Mouse (Mus musculus) gonadal fat pad, adult 2 months (tissue): ENCODE results near the gene Dync1li1. TPM values are rescaled to one million over a fixed set of nuclear protein-coding genes. Genes with fewer than 3 reads are reported as not detected.
A peak's percentile ranks its signal among the peaks of the same experiment; 100 is the strongest.
"Not testable (repeated sequence)": the region's sequence is repeated elsewhere in the genome, so short reads cannot be mapped to it uniquely, and the experiment has no call there.

Experiments used
- DNase-seq: peaks from one replicate; pipeline ENCODE4 v3.0.0-alpha.2; 2012; ENCODE audit warnings: low read depth
- polyA plus RNA-seq: library from polyadenylated mRNA; depleted of rRNA; stranded (reverse); fragments of >200 nt; gene quantifications from 2 replicates; pipeline ENCODE4 v1.2.3, GENCODE M21; 2012; rRNA removed

The Dync1li1 gene
- polyA plus RNA-seq = 14.7 and 18.8 TPM in 2 replicates

GRCm38 (mm10) chr9:114688252-114688952 is at the start of gene Dync1li1:
TSS of gene Dync1li1 (plus strand) at chr9:114688790.
- DNase-seq = peak; percentile 56

GRCm38 (mm10) chr9:114639186-114639748 is 49.3 kb upstream of the Dync1li1 start:
- DNase-seq = no peak

DNA sequence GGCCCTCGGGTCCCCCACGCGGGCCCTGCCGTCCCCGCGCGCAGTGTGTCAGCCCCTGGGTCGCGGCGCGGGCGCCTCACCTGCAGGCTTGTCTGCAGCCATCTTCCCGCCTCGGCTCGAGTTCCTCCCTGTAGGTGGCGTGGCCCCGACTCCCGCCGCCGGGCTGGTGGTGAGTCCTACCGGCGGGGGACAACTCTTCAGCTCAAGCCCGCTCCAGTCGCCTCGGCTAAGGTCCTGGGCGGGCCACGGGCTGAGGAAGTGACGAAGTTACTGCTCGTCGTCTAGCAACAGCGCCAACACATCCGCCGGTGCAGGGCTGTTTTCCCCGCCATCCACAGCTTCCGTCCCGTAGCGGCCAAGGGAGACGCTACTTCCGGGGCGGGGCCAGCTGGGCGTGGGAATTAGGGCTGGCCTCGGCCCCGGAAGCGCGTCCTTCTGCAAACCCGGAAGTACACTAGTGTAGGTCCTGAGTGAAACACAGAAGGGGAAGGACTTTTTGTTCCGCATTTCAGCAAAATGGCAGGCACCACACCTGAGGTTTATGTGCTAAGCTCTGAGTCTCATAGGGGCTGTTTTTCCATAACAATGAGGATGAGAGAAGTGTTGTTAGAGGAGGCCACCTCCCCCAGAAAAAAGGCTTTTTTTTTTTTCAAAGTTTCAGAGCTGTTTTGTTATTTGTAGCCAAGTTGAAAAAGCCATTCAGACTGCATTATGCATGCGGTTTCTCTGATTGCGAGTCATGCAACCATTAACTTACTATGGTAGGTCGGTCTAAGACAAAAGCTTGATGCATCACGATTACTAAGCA is 48.5 kb upstream of the Dync1li1 start, which contains the start of gene Cnot10:
Cnot10 (minus strand) TSS at position 346 of the 808 bp plus-strand sequence.
- DNase-seq = peak; percentile 74

DNA sequence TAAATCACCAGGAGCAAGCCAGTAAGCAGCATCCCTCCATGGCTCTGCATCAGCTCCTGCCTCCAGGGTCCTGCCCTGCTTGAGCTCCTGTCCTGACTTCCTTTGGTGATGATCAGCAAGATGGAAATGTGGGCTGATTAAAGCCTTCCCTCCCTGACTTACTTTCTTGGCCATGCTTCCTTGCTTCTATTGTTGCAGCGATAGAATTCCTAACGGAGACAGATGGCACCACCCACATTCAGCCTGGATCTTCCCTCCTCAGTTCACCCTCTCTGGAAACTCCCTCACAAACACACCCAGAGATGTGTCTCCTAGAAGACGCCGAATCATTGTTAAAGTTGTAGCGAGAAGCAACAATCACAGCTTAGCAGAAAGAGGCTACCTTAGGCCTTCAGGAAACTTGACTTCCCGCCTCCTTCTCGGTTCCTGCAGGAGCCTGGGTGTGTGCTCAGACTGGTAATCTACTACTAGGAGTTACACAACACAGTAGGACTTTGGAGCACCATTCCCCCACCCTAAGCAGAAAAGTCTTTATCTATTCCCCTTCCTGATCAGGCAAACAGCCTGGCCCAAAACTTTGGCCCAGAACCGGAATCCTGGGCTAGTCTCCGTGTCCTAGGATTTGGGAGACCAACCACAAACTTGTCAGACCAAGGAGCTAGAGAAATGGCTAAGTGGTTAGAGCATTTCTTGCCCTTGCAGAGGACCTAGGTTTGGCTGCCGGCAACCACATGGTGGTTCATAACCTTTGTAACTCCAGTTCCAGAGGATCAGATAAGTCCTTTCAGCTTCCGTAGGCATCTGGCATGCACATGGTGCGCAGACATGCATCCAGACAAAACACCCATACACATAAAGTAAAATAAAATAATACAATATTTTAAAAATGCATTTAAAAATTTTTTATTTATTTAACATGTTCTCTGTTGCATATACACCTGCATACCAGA is 41.8 kb upstream of the Dync1li1 start:
- DNase-seq = no peak

DNA sequence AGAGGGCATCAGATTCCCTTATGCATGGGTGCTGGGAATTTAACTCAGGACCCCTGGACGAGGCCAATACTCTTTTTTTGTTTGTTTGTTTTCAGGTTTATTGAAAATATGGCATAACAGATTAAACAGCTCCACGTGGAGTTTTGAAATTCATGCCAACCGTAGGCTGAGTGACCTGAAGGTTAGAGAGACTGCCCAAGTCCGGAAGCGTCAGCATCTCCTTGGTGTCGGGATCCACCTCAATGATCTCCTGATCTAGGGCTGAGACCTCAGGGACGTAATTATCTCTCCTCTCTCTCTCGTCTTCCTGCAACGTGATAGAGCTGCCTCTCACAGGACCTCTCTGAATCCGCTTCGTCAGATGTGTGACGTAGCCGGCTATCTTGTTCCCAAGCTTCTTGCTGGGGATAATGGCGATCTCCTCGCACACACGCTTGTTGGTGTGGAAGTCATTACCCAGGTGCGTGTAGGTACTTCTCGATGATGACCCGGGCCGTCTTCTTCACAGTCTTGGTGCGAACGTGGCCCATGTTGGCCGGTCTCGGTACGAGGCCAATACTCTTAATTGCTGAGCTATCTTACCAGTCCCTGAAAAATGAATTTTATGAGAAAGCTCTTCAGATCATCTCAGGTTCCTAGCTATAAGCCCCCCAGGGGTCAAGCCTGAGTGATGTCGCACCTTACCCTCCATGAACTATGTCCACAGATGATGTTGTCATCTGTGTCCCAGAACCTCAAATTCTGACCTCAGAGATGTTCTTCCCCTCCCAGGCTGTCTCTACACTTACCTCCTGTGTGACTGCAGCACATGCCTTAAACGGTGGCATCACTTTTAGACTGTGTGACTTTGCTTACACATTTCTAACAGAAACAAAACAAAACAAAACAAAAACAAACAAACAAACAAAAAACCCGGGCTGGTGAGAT is 40.8 kb upstream of the Dync1li1 start:
- no peak for DNase-seq

DNA sequence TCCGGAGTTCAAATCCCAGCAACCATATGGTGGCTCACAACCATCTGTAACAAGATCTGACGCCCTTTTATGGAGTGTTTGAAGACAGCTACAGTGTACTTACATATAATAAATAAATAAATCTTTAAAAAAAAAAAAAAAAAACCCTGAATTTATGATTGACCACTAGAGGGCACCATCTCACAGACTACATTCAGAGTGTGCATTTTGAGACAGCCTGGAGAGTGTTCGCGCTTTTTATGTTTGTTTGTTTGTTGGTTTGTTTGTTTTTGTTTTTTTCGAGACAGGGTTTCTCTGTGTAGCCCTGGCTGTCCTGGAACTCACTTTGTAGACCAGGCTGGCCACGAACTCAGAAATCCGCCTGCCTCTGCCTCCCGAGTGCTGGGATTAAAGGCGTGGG is 40.1 kb upstream of the Dync1li1 start:
- DNase-seq = not testable (repeated sequence)

- DNase-seq = no peak
These were observed 39.2 kb upstream of the Dync1li1 start for GRCm38 (mm10) chr9:114649371-114649770.

DNA sequence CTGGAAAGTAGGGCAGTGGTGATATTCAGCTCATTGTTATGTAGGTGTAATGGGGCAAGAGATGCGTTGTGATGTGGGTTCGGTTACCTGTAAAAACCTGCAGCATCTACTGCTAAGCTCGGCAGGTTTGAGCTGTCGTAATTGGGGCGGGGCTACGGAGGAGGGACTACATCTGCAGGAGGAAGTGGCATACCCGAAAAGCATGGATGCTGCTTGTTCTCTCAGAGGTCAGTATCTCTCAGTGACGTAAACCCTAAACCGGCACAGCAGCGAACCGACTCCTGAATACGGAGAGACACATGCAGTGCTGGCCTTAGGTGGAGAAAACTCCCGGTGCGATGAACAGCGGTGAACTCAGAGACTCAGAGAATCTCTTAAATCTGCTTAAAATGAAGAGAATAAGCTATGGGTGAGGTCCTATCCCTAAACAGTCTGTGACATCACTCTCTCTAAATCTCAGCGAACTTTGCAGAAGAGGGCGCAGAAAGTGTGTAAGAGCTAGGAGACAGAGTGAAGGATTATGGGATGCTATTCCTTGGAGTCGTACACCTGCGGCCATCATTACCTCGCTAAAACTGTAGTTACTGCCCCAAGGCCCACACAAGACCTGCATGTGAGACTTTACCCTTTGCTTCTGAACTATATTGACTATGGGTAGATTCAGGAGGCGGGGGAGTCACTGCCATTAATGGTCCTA is 37.5 kb upstream of the Dync1li1 start:
- no peak for DNase-seq

DNA sequence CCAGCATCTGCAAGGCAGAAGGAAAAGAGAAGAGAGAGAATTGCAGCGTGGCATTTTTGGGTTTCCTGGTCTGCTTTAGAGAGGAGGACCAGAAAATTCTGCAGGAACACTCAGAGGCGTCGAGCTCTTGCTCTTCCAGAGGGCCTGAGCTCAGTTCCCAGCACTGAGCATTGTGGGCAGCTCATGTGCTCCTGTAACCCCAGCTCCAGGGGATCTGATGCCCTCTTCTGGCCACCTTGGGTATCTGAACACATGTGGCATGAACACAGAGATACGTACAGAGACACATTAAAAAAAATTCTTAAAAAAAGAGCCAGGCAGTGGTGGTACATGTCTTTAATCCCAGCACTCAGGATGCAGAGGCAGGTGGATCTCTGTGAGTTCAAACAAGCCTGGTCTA is 33.2 kb upstream of the Dync1li1 start:
- DNase-seq = no peak

DNA sequence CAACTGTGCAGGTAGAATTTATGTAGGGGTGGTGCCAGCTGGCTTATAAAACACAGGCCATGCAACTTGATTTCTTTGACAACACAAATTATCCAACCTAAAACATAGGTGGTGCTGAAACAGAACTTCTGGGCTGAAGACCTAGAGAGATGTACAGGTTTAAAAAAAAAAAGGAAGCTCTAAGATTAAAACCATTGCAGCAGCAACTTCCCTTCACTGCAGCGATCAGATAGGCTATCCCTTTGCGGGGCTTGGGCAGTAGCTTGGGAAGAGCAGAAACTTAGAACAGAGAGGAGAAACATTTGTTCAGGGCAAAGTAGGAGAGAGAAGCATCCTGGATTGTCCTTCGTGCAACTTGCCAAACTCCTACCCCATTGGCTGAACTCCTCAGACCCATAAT is 31.9 kb upstream of the Dync1li1 start:
- no peak for DNase-seq

- no peak for DNase-seq
These were observed 28.1 kb upstream of the Dync1li1 start for GRCm38 (mm10) chr9:114660506-114660905.

GRCm38 (mm10) chr9:114660983-114661382 is 27.6 kb upstream of the Dync1li1 start:
- no peak for DNase-seq

GRCm38 (mm10) chr9:114661991-114662390 is 26.6 kb upstream of the Dync1li1 start:
- no peak for DNase-seq

DNA sequence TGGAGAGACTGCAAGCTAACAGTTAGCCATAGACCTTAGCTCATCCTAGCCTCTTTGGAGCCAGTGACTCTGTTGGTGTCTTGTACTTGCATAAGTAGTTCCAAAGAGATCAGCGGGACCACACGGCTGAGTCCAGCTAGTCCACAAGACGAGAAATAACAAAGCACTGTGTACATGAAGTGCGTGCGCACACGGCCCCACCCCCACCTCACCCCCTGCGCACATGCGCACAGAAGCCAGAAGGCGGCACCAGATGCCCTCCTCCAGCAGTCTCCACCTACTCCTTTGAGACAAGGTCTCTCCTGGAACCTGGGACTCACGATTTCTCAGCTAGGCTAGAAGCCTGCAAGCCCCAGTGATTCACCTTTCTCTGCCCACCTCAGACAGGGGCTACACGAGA is 24.8 kb upstream of the Dync1li1 start:
- no peak for DNase-seq

GRCm38 (mm10) chr9:114666858-114667257 is 21.7 kb upstream of the Dync1li1 start:
- DNase-seq = no peak

GRCm38 (mm10) chr9:114668047-114668446 is 20.5 kb upstream of the Dync1li1 start:
- DNase-seq = no peak

DNA sequence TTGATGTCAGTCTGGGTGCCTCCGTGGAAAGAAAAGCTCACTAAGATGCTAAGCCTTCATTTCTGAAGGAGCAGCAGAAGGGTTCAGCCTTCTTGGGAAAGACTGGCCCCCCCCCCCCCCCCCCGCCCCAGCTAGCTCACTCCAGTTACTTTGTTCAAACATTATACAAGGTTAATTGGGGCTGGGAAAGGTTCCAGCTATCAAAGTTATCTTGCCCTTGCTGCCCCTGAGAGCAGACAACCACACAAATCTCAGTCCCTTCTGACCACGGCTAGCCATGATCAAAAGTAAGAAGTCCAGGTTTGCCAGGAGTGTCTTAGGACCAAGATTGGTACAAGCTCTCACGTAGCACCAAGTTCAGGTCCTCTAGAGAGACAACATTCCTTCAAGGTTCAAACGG is 19.6 kb upstream of the Dync1li1 start:
- no peak for DNase-seq

- no peak for DNase-seq
These were observed 16.6 kb upstream of the Dync1li1 start for GRCm38 (mm10) chr9:114671946-114672345.

- DNase-seq = no peak
These were observed 15.7 kb upstream of the Dync1li1 start for GRCm38 (mm10) chr9:114672703-114673561.
